Mouse (Mus musculus): ENCODE results near the gene 1700021F07Rik.
A peak's percentile ranks its signal among the peaks of the same experiment; 100 is the strongest.

The 1700021F07Rik gene

GRCm38 (mm10) chr2:173522376-173522775, at the start of gene 1700021F07Rik:
1700021F07Rik (plus strand) TSS chr2:173522586.
- DNase-seq (ENCODE audit: low spot score) = no peak

- no peak for DNase-seq (ENCODE audit: low spot score)
Measured at GRCm38 (mm10) chr2:173473233-173473632, 49.2 kb upstream of the 1700021F07Rik start.

GRCm38 (mm10) chr2:173479050-173479449, 43.3 kb upstream of the 1700021F07Rik start:
- DNase-seq (ENCODE audit: low spot score) = no peak

GRCm38 (mm10) chr2:173484486-173484885, 37.9 kb upstream of the 1700021F07Rik start:
- DNase-seq (ENCODE audit: low spot score) = no peak

GRCm38 (mm10) chr2:173499612-173500011, 22.8 kb upstream of the 1700021F07Rik start:
- DNase-seq (ENCODE audit: low spot score) = no peak

GRCm38 (mm10) chr2:173513977-173514376, 8.4 kb upstream of the 1700021F07Rik start:
- no peak for DNase-seq (ENCODE audit: low spot score)

- no peak for DNase-seq (ENCODE audit: low spot score)
Measured at GRCm38 (mm10) chr2:173515186-173515585, 7.2 kb upstream of the 1700021F07Rik start.

- DNase-seq (ENCODE audit: low spot score) = no peak
Measured at GRCm38 (mm10) chr2:173516150-173516855, 6.1 kb upstream of the 1700021F07Rik start.

- no peak for DNase-seq (ENCODE audit: low spot score)
Measured at GRCm38 (mm10) chr2:173528493-173528892, 6.1 kb downstream of the 1700021F07Rik start.

GRCm38 (mm10) chr2:173532711-173533462, 10.5 kb downstream of the 1700021F07Rik start:
- DNase-seq (ENCODE audit: low spot score) = no peak

GRCm38 (mm10) chr2:173534581-173534980, 12.2 kb downstream of the 1700021F07Rik start:
- no peak for DNase-seq (ENCODE audit: low spot score)

GRCm38 (mm10) chr2:173535390-173535789, 13.0 kb downstream of the 1700021F07Rik start:
- DNase-seq (ENCODE audit: low spot score) = no peak

- DNase-seq (ENCODE audit: low spot score) = no peak
Measured at GRCm38 (mm10) chr2:173535886-173536285, 13.5 kb downstream of the 1700021F07Rik start.

GRCm38 (mm10) chr2:173539781-173540180, 17.4 kb downstream of the 1700021F07Rik start:
- DNase-seq (ENCODE audit: low spot score) = no peak

GRCm38 (mm10) chr2:173541748-173542147, 19.4 kb downstream of the 1700021F07Rik start:
- DNase-seq (ENCODE audit: low spot score) = no peak

- no peak for DNase-seq (ENCODE audit: low spot score)
Measured at GRCm38 (mm10) chr2:173542716-173543115, 20.3 kb downstream of the 1700021F07Rik start.

GRCm38 (mm10) chr2:173545992-173546703, 23.8 kb downstream of the 1700021F07Rik start:
- DNase-seq (ENCODE audit: low spot score) = peak; percentile 84

GRCm38 (mm10) chr2:173549236-173549635, 26.9 kb downstream of the 1700021F07Rik start:
- no peak for DNase-seq (ENCODE audit: low spot score)

GRCm38 (mm10) chr2:173550681-173551080, 28.3 kb downstream of the 1700021F07Rik start:
- no peak for DNase-seq (ENCODE audit: low spot score)

GRCm38 (mm10) chr2:173553863-173554262, 31.5 kb downstream of the 1700021F07Rik start:
- DNase-seq (ENCODE audit: low spot score) = no peak

GRCm38 (mm10) chr2:173558754-173559396, 36.5 kb downstream of the 1700021F07Rik start:
- no peak for DNase-seq (ENCODE audit: low spot score)

- DNase-seq (ENCODE audit: low spot score) = peak; percentile 77
Measured at GRCm38 (mm10) chr2:173561851-173562442, 39.6 kb downstream of the 1700021F07Rik start.

Data from layer of hippocampus, adult 11-12 months (tissue).